Mouse (Mus musculus) CH12.LX (cell line): ENCODE measurements around the gene 4930590J08Rik. TPM values are rescaled to one million over a fixed set of nuclear protein-coding genes. Genes with fewer than 3 reads are reported as not detected.

ENCODE experiments used
- DNase-seq: peaks from one replicate; pipeline ENCODE4 v3.0.0-alpha.2; 2013; ENCODE audit errors: extremely low read depth
- H3K27ac ChIP-seq: 2 replicates; pipeline ENCODE4 v1.5.1; 2012; ENCODE audit warnings: low read depth, mild to moderate bottlenecking, control low read depth, moderate library complexity; ENCODE audit not compliant: insufficient read depth
- H3K27me3 ChIP-seq: replicated peaks from 2 replicates; pipeline ENCODE3; 2012; ENCODE audit warnings: inconsistent platforms
- H3K36me3 ChIP-seq, 2 experiments: replicated peaks in 1 of 2; 2 replicates each; pipeline versions ENCODE3 to v1.6.1; 2012; ENCODE audit warnings: inconsistent platforms in 1 of 2, low read length in 1 of 2, mild to moderate bottlenecking in 1 of 2, mixed read lengths in 1 of 2, moderate library complexity in 1 of 2; ENCODE audit not compliant: control insufficient read depth in 1 of 2, insufficient read depth in 1 of 2
- H3K4me1 ChIP-seq, 2 experiments: 2 replicates each; pipeline ENCODE4 v1.6.1; 2012; ENCODE audit warnings: inconsistent platforms in 1 of 2, moderate library complexity in 1 of 2; ENCODE audit not compliant: insufficient read depth in 2 of 2, control insufficient read depth in 1 of 2
- H3K4me2 ChIP-seq: 2 replicates; pipeline ENCODE4 v1.6.1; 2012; ENCODE audit warnings: low read depth, mild to moderate bottlenecking, control low read depth; ENCODE audit not compliant: poor library complexity, insufficient read depth, severe bottlenecking
- H3K4me3 ChIP-seq, 3 experiments: fragments of 150-350 bp in 1 of 3; sonication (generic) in 1 of 3; replicated peaks in 1 of 3; 2 replicates each; pipeline versions ENCODE3 to v1.5.1; 2011 to 2012; ENCODE audit warnings: low read depth in 2 of 3, low read length in 2 of 3, mild to moderate bottlenecking in 2 of 3, moderate library complexity in 2 of 3, control low read depth in 1 of 3, improper control_type of control experiment in 1 of 3, inconsistent platforms in 1 of 3, mixed read lengths in 1 of 3; ENCODE audit not compliant: poor library complexity in 1 of 3
- H3K79me2 ChIP-seq: replicated peaks from 2 replicates; pipeline ENCODE4 v1.6.1; 2012; ENCODE audit warnings: mild to moderate bottlenecking, moderate library complexity; ENCODE audit not compliant: control insufficient read depth, poor library complexity, insufficient read depth, severe bottlenecking; ENCODE audit errors: extremely low read depth
- H3K9ac ChIP-seq: 2 replicates; pipeline ENCODE4 v1.6.1; 2012; ENCODE audit warnings: low read depth, mild to moderate bottlenecking, control low read depth, moderate library complexity; ENCODE audit not compliant: insufficient read depth
- H3K9me3 ChIP-seq: replicated peaks from 2 replicates; pipeline ENCODE3; 2012; ENCODE audit warnings: low read length, inconsistent platforms, mixed read lengths
- BHLHE40 ChIP-seq: IDR thresholded peaks from 2 replicates; pipeline ENCODE4 v1.6.1; 2011; ENCODE audit warnings: mild to moderate bottlenecking, low read depth, low read length, improper control_type of control experiment
- CHD1 ChIP-seq: IDR thresholded peaks from 2 replicates; pipeline ENCODE4 v1.6.1; 2012; ENCODE audit warnings: low read depth, low read length, improper control_type of control experiment, inconsistent platforms
- E2F4 ChIP-seq: IDR thresholded peaks from 2 replicates; pipeline ENCODE4 v1.6.1; 2011; ENCODE audit warnings: low read depth, low read length, improper control_type of control experiment; ENCODE audit not compliant: insufficient replicate concordance
- ELF1 ChIP-seq: IDR thresholded peaks from 2 replicates; pipeline ENCODE4 v1.6.1; 2014; ENCODE audit warnings: low read depth, mild to moderate bottlenecking, inconsistent platforms, low read length, improper control_type of control experiment
- HCFC1 ChIP-seq: IDR thresholded peaks from 2 replicates; pipeline ENCODE4 v1.6.1; 2012; ENCODE audit warnings: low read depth, mild to moderate bottlenecking, inconsistent platforms, low read length, improper control_type of control experiment
- JUND ChIP-seq: conservative IDR thresholded peaks from 2 replicates; pipeline ENCODE4 v1.6.1; 2011; ENCODE audit warnings: low read depth, low read length, improper control_type of control experiment
- KAT2A ChIP-seq: IDR thresholded peaks from 2 replicates; pipeline ENCODE4 v1.6.1; 2012; ENCODE audit warnings: low read length, improper control_type of control experiment, inconsistent platforms; ENCODE audit not compliant: insufficient replicate concordance
- MEF2A ChIP-seq: IDR thresholded peaks from 2 replicates; pipeline ENCODE4 v1.6.1; 2014; ENCODE audit warnings: low read depth, mild to moderate bottlenecking, inconsistent platforms, low read length, improper control_type of control experiment, borderline replicate concordance
- MYC ChIP-seq: IDR thresholded peaks from 2 replicates; pipeline ENCODE4 v1.6.1; 2011; ENCODE audit warnings: low read depth, mild to moderate bottlenecking, improper control_type of control experiment, low read length
- NELFE ChIP-seq: IDR thresholded peaks from 2 replicates; pipeline ENCODE4 v1.6.1; 2011; ENCODE audit warnings: low read depth, low read length, improper control_type of control experiment
- POLR2AphosphoS2 ChIP-seq: IDR thresholded peaks from 2 replicates; pipeline ENCODE4 v1.6.1; 2011; ENCODE audit warnings: low read depth, low read length, improper control_type of control experiment
- RAD21 ChIP-seq: IDR thresholded peaks from 2 replicates; pipeline ENCODE4 v1.6.1; 2011; ENCODE audit warnings: low read depth, mild to moderate bottlenecking, low read length, improper control_type of control experiment, moderate library complexity
- RCOR1 ChIP-seq: conservative IDR thresholded peaks from 2 replicates; pipeline ENCODE4 v1.6.1; 2012; ENCODE audit warnings: low read depth, mild to moderate bottlenecking, inconsistent platforms, low read length, improper control_type of control experiment
- TBP ChIP-seq: conservative IDR thresholded peaks from 2 replicates; pipeline ENCODE4 v1.6.1; 2011; ENCODE audit warnings: low read depth, low read length, improper control_type of control experiment
- TCF12 ChIP-seq: IDR thresholded peaks from 2 replicates; pipeline ENCODE4 v1.6.1; 2014; ENCODE audit warnings: low read depth, mild to moderate bottlenecking, inconsistent platforms, low read length, improper control_type of control experiment
- UBTF ChIP-seq: IDR thresholded peaks from 2 replicates; pipeline ENCODE4 v1.6.1; 2012; ENCODE audit warnings: low read depth, mild to moderate bottlenecking, inconsistent platforms, low read length, improper control_type of control experiment, moderate library complexity
- USF1 ChIP-seq: IDR thresholded peaks from 2 replicates; pipeline ENCODE4 v1.6.1; 2014; ENCODE audit warnings: low read depth, mild to moderate bottlenecking, inconsistent platforms, low read length, improper control_type of control experiment
- ZC3H11A ChIP-seq: IDR thresholded peaks from 2 replicates; pipeline ENCODE4 v1.6.1; 2012; ENCODE audit warnings: low read depth, mild to moderate bottlenecking, inconsistent platforms, low read length, improper control_type of control experiment
- ZKSCAN1 ChIP-seq: IDR thresholded peaks from 2 replicates; pipeline ENCODE4 v1.6.1; 2012; ENCODE audit warnings: low read depth, inconsistent platforms, low read length, improper control_type of control experiment, borderline replicate concordance
- ZMIZ1 ChIP-seq: IDR thresholded peaks from 2 replicates; pipeline ENCODE4 v1.6.1; 2012; ENCODE audit warnings: low read depth, mild to moderate bottlenecking, inconsistent platforms, low read length, improper control_type of control experiment
- ZNF384 ChIP-seq: IDR thresholded peaks from 2 replicates; pipeline ENCODE4 v1.6.1; 2012; ENCODE audit warnings: low read depth, low read length, improper control_type of control experiment, inconsistent platforms
- dilution Hi-C: fragments of 300-500 bp; cut with MboI; formaldehyde crosslinking; loops from 2 replicates; pipeline ENCODE4 v1.14.3; 2020; ENCODE audit warnings: low sequenced_read_pairs; ENCODE audit not compliant: extremely low pct_unique_long_range_greater_than_20kb, extremely low pct_ligation_motif_present
- in situ Hi-C: fragments of 300-500 bp; cut with MboI; formaldehyde crosslinking; loops from 3 replicates; pipeline ENCODE4 v1.14.3; 2019; ENCODE audit warnings: low sequenced_read_pairs, low pct_ligation_motif_present, low pct_unique_long_range_greater_than_20kb, mixed read lengths
- polyA plus RNA-seq: library from polyadenylated mRNA; unstranded; fragments of >175 nt; gene quantifications from 2 replicates; pipeline ENCODE4 v1.2.1, GENCODE M21; 2012; ENCODE audit warnings: low read depth; ENCODE audit not compliant: insufficient read length
- total RNA-seq, 2 experiments: library from RNA; depleted of rRNA; stranded (reverse); fragments of 300-350 nt in 1 of 2; fragments of >200 nt in 1 of 2; gene quantifications; 2 replicates each; pipeline ENCODE4 v1.2.3; 2012 to 2014

Gene 4930590J08Rik
- total and polyA plus RNA-seq, 3 experiments, result 0.30 to 0.69 (median 0.34) TPM

- H3K4me2 ChIP-seq, result no peak within 1 kb of the TSS; the same call in 1 of the 2 replicates
- H3K4me3 ChIP-seq, result no peak within 1 kb of the TSS
Observed at GRCm38 (mm10) chr6:91978371-91979300, 76.0 kb downstream of the 4930590J08Rik start, which contains the start of gene Fgd5. Fgd5 (plus strand) TSS chr6:91978878.

GRCm38 (mm10) chr6:91979301-91979996, 76.8 kb downstream of the 4930590J08Rik start:
- H3K36me3 ChIP-seq, result no peaks in the 10 kb centered on the region
- no peak for DNase-seq
- H3K4me3 ChIP-seq, result no peak overlapping the region
- H3K79me2 ChIP-seq, result no peaks in the 10 kb centered on the region
- H3K4me1 ChIP-seq, result peaks cover 0 to 4% of the 10 kb centered on the region in 2 experiments; a peak in 1 of 4 replicates
- in situ Hi-C loops (no loop called here), dilution Hi-C loops (no loop called here)
- no peaks in the 10 kb centered on the region for H3K9me3 ChIP-seq
- no peak for TF ChIP-seq TBP
- TF ChIP-seq CHD1, result no peak
- TF ChIP-seq TCF12, result no peak
- TF ChIP-seq ZNF384, result no peak
- no peak for TF ChIP-seq BHLHE40
- TF ChIP-seq HCFC1, result no peak
- TF ChIP-seq MYC, result no peak
- no peak for TF ChIP-seq ZKSCAN1
- no peak for TF ChIP-seq RAD21
- no peak for TF ChIP-seq JUND
- no peak for TF ChIP-seq ZC3H11A
- TF ChIP-seq UBTF, result no peak
- TF ChIP-seq POLR2AphosphoS2, result no peak
- no peak for TF ChIP-seq MEF2A
- TF ChIP-seq ELF1, result no peak
- no peak for TF ChIP-seq E2F4
- no peak for TF ChIP-seq NELFE
- TF ChIP-seq USF1, result no peak
- TF ChIP-seq RCOR1, result no peak
- TF ChIP-seq, all 38 proteins: peak for 0
- H3K9ac ChIP-seq, result no peak overlapping the region
- no peak overlapping the region for H3K27ac ChIP-seq
- no peak overlapping the region; the same call in 1 of the 2 replicates for H3K4me2 ChIP-seq
- H3K27me3 ChIP-seq, result peaks cover 28% of the 10 kb centered on the region

More at GRCm38 (mm10) chr6:91978371-91979300, 76.0 kb downstream of the 4930590J08Rik start, which contains the start of gene Fgd5:
- Histone ChIP-seq H3K27ac (no peak within 1 kb of the TSS), H3K9me3 (no peaks in the 10 kb centered on the region), H3K36me3 (no peaks in the 10 kb centered on the region), H3K79me2 (no peaks in the 10 kb centered on the region), H3K4me1 (peaks cover 0 to 4% of the 10 kb centered on the region in 2 experiments; a peak in 1 of 4 replicates), H3K27me3 (peaks cover 28% of the 10 kb centered on the region), H3K9ac (no peak within 1 kb of the TSS)
- DNase-seq, result no peak
- in situ Hi-C loops (no loop called here), dilution Hi-C loops (no loop called here)
- TF ChIP-seq ZMIZ1, result no peak
- no peak for TF ChIP-seq USF1
- no peak for TF ChIP-seq KAT2A
